Mouse (Mus musculus): ENCODE measurements around the gene Cdc27.

Gene Cdc27

DNA sequence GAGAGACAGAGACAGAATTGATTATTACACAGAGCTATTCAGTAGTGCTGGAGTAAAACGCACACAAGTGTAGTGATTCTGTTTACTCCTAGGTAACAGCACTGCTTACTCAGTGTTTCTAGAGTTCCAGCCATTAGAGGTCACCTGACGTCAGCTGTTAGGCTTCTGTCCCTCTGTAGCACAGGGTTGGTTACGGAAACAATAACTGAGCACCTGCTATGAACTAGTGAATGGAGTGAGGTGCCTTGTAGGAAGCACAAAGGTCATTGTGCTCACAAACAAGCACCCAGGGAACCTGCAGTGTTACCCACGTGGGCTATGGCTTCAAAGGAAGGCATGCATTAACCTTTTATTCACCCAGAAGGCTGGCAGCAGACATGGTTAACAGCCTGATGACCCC lies 70.9 kb downstream of the Cdc27 start:
- no peak for DNase-seq (ENCODE audit: low spot score)

DNA sequence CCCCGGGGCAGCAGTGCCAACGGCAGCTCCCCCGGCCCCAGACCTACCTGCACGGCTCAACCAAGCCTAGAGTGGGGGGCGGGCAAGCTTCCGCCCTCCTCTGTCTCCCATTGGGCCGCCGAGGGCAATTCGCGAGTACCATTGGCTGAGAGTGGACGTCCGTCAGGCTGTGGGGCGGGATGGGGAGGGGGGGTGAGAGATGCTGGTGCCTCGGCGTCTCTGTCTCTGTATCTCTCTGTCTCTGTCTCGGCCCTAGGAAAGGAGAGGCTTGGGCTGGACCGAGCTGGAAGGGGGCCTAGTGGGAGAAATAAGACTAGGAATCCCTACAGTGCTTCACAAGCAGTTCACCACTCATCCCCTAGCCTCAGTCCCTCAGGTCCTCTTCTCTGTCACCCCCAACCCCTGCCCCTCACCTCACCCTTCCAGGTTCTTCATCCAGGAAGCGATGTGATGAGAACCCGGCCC lies 81.0 kb downstream of the Cdc27 start:
- peak; percentile 91 for DNase-seq (ENCODE audit: low spot score)

DNA sequence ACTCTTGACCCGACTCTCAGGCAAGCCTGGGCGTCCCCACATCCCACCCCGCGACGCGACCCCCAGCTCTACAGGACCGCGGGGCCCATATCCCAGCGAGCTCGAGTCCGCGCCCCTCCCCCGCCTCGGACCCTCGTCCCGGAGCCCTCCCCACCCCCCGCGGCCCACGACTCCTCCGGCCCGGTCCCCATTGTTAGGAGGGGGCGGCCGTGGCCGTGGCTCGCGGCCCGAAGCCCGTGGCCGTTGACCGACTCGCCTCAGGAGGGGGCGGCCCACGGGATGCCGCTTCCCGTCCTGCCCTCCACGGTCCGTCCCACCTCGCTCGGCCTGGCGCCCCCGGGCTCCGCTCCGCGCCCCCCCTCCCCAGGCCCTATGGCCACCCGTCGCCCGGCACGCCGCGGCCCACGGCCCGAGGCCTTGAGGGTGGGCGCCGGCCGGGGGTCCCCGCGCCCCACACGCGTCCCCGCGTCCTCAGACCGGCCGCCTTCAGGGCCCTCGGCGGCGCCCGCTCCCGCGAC lies 81.6 kb downstream of the Cdc27 start, which contains the start of gene Kansl1:
Gene Kansl1 (minus strand): TSS at position 111 of the 518 bp plus-strand sequence.
- peak; percentile 6 for DNase-seq (ENCODE audit: low spot score)

DNA sequence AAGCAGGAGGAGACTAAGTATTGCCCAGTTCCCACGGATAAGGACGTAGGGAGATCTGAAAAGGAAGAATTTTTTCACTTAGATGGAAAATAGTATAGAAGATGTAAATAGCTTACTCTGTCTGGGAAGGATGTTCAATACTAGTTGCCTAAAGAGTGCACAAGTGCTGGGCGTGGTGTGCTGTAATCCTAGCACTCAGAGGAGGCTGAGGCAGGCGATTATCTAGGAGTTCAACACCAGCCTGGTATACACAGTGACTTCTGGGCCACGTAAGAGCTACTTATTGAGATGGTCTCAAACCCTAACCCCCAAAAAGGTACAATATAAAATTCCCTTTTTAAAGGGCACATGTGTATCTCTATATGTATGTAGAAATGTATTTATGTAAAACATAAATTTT lies 82.7 kb downstream of the Cdc27 start:
- no peak for DNase-seq (ENCODE audit: low spot score)

DNA sequence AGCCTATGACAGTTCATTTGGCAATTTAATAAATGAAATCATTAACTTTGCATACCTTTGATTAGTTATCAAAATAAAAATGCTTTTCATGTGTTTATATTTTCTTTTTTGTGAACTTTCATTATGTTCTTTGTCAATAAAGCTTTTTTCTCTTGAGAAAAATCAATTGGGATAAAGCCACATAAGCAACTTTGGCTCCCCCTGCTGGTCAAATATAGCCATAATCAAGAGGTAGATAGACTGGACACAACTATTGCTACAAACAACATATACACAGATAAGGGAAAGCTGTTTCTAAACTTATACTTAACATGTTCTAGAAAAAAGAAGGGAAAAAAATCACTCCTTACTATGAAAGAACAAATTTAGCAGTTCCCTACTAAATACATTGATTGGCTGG lies 88.9 kb downstream of the Cdc27 start:
- peak; percentile 75 for DNase-seq (ENCODE audit: low spot score)

DNA sequence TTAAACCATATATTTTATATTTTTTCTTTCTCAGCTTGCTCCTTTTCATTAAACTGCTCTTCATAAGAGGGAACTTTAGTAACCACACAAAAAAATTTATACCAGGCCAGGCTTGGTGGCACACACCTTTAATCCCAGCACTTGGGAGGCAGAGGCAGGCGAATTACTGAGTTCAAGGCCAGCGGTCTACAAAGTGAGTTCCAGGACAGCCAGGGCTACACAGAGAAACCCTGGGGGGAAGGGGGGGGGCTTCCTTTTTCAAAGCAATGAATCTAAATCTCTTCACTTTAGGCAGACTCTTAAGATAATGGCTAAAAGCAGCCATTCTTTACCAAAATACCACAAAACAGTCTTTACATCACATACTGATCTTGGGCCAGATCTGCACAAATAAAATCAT lies 90.7 kb downstream of the Cdc27 start:
- no peak for DNase-seq (ENCODE audit: low spot score)

DNA sequence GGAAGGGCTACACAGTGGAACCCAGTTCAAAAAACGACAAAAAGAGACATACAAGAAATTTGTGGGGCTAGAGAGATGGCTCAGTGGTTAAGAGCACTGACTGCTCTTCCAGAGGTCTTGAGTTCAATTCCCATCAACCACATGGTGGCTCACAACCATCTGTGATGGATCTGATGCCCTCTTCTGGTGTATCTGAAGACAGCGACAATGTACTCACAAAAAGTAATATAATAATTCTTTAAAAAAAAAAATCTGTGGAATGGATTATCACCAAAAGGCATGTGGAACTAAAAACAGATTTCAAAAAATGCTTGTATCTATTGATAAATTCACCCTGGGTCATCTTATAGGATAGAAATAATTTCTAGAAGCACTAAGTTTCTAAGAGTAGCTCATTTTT lies 91.9 kb downstream of the Cdc27 start:
- DNase-seq (ENCODE audit: low spot score) = no peak

All from lung, postnatal 25 days (tissue).